Mouse (Mus musculus) neural tube, embryonic 11.5 days (tissue): Measurements from ENCODE around the gene Magea8. TPM values are rescaled to one million over a fixed set of nuclear protein-coding genes. Genes with fewer than 3 reads are reported as not detected.
"Not testable (repeated sequence)": the region's sequence is repeated elsewhere in the genome, so short reads cannot be mapped to it uniquely, and the experiment has no call there.

Experiments used
- ATAC-seq: fragments of 200-750 bp; cut with Nextera tagmentation; 2 replicates; pipeline ENCODE4 v1.8.0; 2017; ENCODE audit warnings: moderate number of reproducible peaks, mild to moderate bottlenecking, moderate TSS enrichment, moderate library complexity; ENCODE audit not compliant: insufficient read depth, low FRiP score, low TSS enrichment
- DNase-seq: peaks from one replicate; pipeline ENCODE4 v3.0.0-alpha.2; 2015; ENCODE audit warnings: low spot score
- H3K27ac ChIP-seq: fragments of 300-500 bp; sonication (generic); 2 replicates; pipeline ENCODE4 v1.5.1; 2014; ENCODE audit warnings: low read depth, mild to moderate bottlenecking, low read length
- H3K27me3 ChIP-seq: fragments of 300-500 bp; sonication (generic); 2 replicates; pipeline ENCODE4 v1.6.1; 2014; ENCODE audit warnings: mild to moderate bottlenecking, low read length, mixed read lengths; ENCODE audit not compliant: control insufficient read depth, insufficient read depth
- H3K36me3 ChIP-seq: fragments of 300-500 bp; sonication (generic); 2 replicates; pipeline ENCODE4 v1.6.1; 2014; ENCODE audit warnings: mild to moderate bottlenecking, low read length, moderate library complexity, mixed read lengths; ENCODE audit not compliant: control insufficient read depth, insufficient read depth
- H3K4me1 ChIP-seq: fragments of 300-500 bp; sonication (generic); 2 replicates; pipeline ENCODE4 v1.6.1; 2014; ENCODE audit warnings: low read length, mixed read lengths; ENCODE audit not compliant: control insufficient read depth, insufficient read depth
- H3K4me2 ChIP-seq: fragments of 300-500 bp; sonication (generic); 2 replicates; pipeline ENCODE4 v1.6.1; 2014; ENCODE audit warnings: low read depth, mild to moderate bottlenecking, moderate library complexity
- H3K4me3 ChIP-seq: fragments of 300-500 bp; sonication (generic); 2 replicates; pipeline ENCODE4 v1.5.1; 2014; ENCODE audit warnings: low read depth, low read length
- H3K9ac ChIP-seq: fragments of 300-500 bp; sonication (generic); 2 replicates; pipeline ENCODE4 v1.6.1; 2014; ENCODE audit warnings: mild to moderate bottlenecking, low read length
- H3K9me3 ChIP-seq: fragments of 300-500 bp; sonication (generic); 2 replicates; pipeline ENCODE4 v1.6.1; 2016; ENCODE audit warnings: low read length; ENCODE audit not compliant: control insufficient read depth
- WGBS: fragments of 180-500 bp; shearing (Covaris S2); extraction: QIAGEN DNeasy Blood & Tissue Kit; methylation state at CpG from one replicate; pipeline ENCODE4 v1.1.7; 2014; 5-methylcytosine and 5-hydroxymethylcytosine counted together
- polyA plus RNA-seq: library from polyadenylated mRNA; unstranded; fragments of >200 nt; fragmentation: Nextera tagmentation; extraction: Ambion mirVana; gene quantifications from 2 replicates; pipeline ENCODE4 v1.2.1, GENCODE M21; 2014

The Magea8 gene
- polyA plus RNA-seq = not detected in 2 replicates

- H3K9me3 ChIP-seq, H3K4me3 ChIP-seq, H3K4me2 ChIP-seq, H3K9ac ChIP-seq, H3K27me3 ChIP-seq, H3K27ac ChIP-seq, H3K4me1 ChIP-seq, DNase-seq, ATAC-seq, H3K36me3 ChIP-seq: not testable (repeated sequence)
- WGBS = 87% methylated on average over 11 of the region's 11 CpGs
Measured at GRCm38 (mm10) chrX:154995750-154996149, at the start of gene Magea8. TSS of gene Magea8 (minus strand) at chrX:154995850.

GRCm38 (mm10) chrX:154949405-154949804, 46.2 kb downstream of the Magea8 start, which contains the start of gene Magea3:
TSS of gene Magea3 (minus strand) at chrX:154949505.
- H3K36me3 ChIP-seq, DNase-seq, H3K4me2 ChIP-seq, H3K27ac ChIP-seq, H3K4me1 ChIP-seq, H3K4me3 ChIP-seq, H3K27me3 ChIP-seq, H3K9ac ChIP-seq, ATAC-seq, H3K9me3 ChIP-seq: not testable (repeated sequence)
- WGBS = 75% methylated on average over 1 of the region's 1 CpGs

GRCm38 (mm10) chrX:154935887-154936286, 59.8 kb downstream of the Magea8 start, which contains the start of gene Magea6:
TSS of gene Magea6 (minus strand) at chrX:154935987.
- not testable (repeated sequence) for H3K4me3 ChIP-seq, H3K9me3 ChIP-seq, H3K4me1 ChIP-seq, H3K36me3 ChIP-seq, H3K9ac ChIP-seq, DNase-seq, H3K27me3 ChIP-seq, ATAC-seq, H3K27ac ChIP-seq, H3K4me2 ChIP-seq
- 75% methylated on average over 1 of the region's 1 CpGs for WGBS

Other genes with a start within 250 kb of the Magea8 start
- gene Cldn34b1, start 105.6 kb downstream of the Magea8 start, polyA plus RNA-seq = not detected in 2 replicates
- gene Magea6, start 59.9 kb downstream of the Magea8 start, polyA plus RNA-seq = not detected in 2 replicates
- gene Magea3, start 46.3 kb downstream of the Magea8 start, polyA plus RNA-seq = not detected in 2 replicates
- not detected in 2 replicates for gene Magea5, start 67.3 kb upstream of the Magea8 start, polyA plus RNA-seq
- gene Magea1, start 93.9 kb upstream of the Magea8 start, polyA plus RNA-seq = not detected in 2 replicates
- gene Magea2, start 97.8 kb upstream of the Magea8 start, polyA plus RNA-seq = not detected in 2 replicates
- not detected in 2 replicates for gene Cldn34b2, start 132.6 kb upstream of the Magea8 start, polyA plus RNA-seq
- 83.0 and 91.4 TPM in 2 replicates for gene Sat1, start 220.6 kb upstream of the Magea8 start, polyA plus RNA-seq